Mouse (Mus musculus) thymus, adult 2 months (tissue): Measurements from ENCODE around the gene 1110008L16Rik. TPM values are rescaled to one million over a fixed set of nuclear protein-coding genes. Genes with fewer than 3 reads are reported as not detected.

Experiments
- DNase-seq: peaks from one replicate; pipeline ENCODE4 v3.0.0; 2021
- H3K27ac ChIP-seq: fragments of 200-500 bp; 2 replicates; pipeline ENCODE4 v1.5.1; 2012; ENCODE audit warnings: low read length, control low read depth; ENCODE audit not compliant: control insufficient read depth, insufficient read depth
- H3K27me3 ChIP-seq: fragments of 200-500 bp; 2 replicates; pipeline ENCODE4 v1.6.1; 2012; ENCODE audit warnings: mild to moderate bottlenecking, low read length, moderate library complexity, mixed read lengths; ENCODE audit not compliant: control insufficient read depth, insufficient read depth
- H3K36me3 ChIP-seq: fragments of 200-500 bp; 2 replicates; pipeline ENCODE4 v1.6.1; 2012; ENCODE audit warnings: mild to moderate bottlenecking, low read length, moderate library complexity; ENCODE audit not compliant: control insufficient read depth, insufficient read depth
- H3K4me1 ChIP-seq: fragments of 200-500 bp; replicated peaks from 2 replicates; pipeline ENCODE4 v1.6.1; 2012; ENCODE audit warnings: low read length; ENCODE audit not compliant: control insufficient read depth, insufficient read depth
- H3K4me3 ChIP-seq: fragments of 200-500 bp; 2 replicates; pipeline ENCODE4 v1.5.1; 2012; ENCODE audit warnings: mild to moderate bottlenecking, low read length, control low read depth, moderate library complexity; ENCODE audit not compliant: control insufficient read depth, insufficient read depth
- CTCF ChIP-seq: fragments of 200-500 bp; IDR thresholded peaks from 2 replicates; pipeline ENCODE4 v1.5.1; 2012; ENCODE audit warnings: mild to moderate bottlenecking, control low read depth, low read length, moderate library complexity, borderline replicate concordance; ENCODE audit not compliant: control insufficient read depth, poor library complexity, insufficient read depth; ENCODE audit errors: extremely low read depth
- POLR2A ChIP-seq: fragments of 200-500 bp; IDR thresholded peaks from 2 replicates; pipeline ENCODE4 v1.6.1; 2012; ENCODE audit warnings: mild to moderate bottlenecking, low read length, control low read depth, moderate library complexity; ENCODE audit not compliant: control insufficient read depth, poor library complexity, insufficient read depth; ENCODE audit errors: extremely low read depth
- WGBS: fragments of 180-500 bp; shearing (Covaris S2); methylation state at CpG from one replicate; pipeline ENCODE4 v1.1.7; 2018; 5-methylcytosine and 5-hydroxymethylcytosine counted together
- polyA plus RNA-seq: library from polyadenylated mRNA; depleted of rRNA; stranded (reverse); fragments of >200 nt; gene quantifications from 2 replicates; pipeline ENCODE4 v1.2.3, GENCODE M21; 2012

The 1110008L16Rik gene
- polyA plus RNA-seq, 1 experiment, result 6.7 TPM

- DNase-seq, result no peak
- Histone ChIP-seq H3K4me3 (no peak overlapping the region), H3K27ac (peak overlapping the region; percentile 98), H3K4me1 (peaks cover 71% of the 10 kb centered on the region), H3K36me3 (no peaks in the 10 kb centered on the region), H3K27me3 (no peaks in the 10 kb centered on the region)
- 50% methylated on average over 7 of the region's 7 CpGs for WGBS
- TF ChIP-seq CTCF, result no peak
- TF ChIP-seq POLR2A, result no peak
Observed at GRCm38 (mm10) chr12:55387083-55387787, 87.9 kb downstream of the 1110008L16Rik start.

GRCm38 (mm10) chr12:55387788-55388465 lies 88.5 kb downstream of the 1110008L16Rik start:
- TF ChIP-seq CTCF (no peak), POLR2A (no peak)
- 20% methylated on average over 11 of the region's 11 CpGs for WGBS
- no peak overlapping the region for H3K4me3 ChIP-seq
- H3K27me3 ChIP-seq, result no peaks in the 10 kb centered on the region
- peaks cover 70% of the 10 kb centered on the region for H3K4me1 ChIP-seq
- DNase-seq, result peak; percentile 75
- peak overlapping the region; percentile 98 for H3K27ac ChIP-seq
- H3K36me3 ChIP-seq, result no peaks in the 10 kb centered on the region

DNA sequence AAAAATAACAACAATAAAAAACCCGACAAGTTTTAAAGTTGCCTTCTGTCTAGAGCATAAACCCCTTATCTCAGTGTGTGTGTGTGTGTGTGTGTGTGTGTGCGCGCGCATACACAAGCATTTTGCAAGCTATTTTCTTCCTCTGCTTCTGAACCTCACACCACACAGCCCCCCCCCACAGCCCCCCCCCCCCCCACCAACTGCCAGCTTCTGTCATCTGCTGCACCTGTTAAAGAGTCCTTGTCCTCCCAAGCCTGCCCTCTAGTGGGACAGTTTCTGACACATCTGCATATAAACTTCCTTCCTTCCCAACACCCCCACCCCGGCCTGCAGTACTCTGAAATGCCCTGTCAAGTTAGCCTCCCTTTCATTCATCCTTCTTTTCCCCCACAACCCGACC lies 89.1 kb downstream of the 1110008L16Rik start:
- Histone ChIP-seq H3K27ac (peak overlapping the region; percentile 98), H3K36me3 (no peaks in the 10 kb centered on the region), H3K27me3 (no peaks in the 10 kb centered on the region), H3K4me1 (peaks cover 68% of the 10 kb centered on the region), H3K4me3 (no peak overlapping the region)
- TF ChIP-seq CTCF (no peak), POLR2A (no peak)
- 4% methylated on average over 6 of the region's 6 CpGs for WGBS
- DNase-seq, result peak; percentile 95

DNA sequence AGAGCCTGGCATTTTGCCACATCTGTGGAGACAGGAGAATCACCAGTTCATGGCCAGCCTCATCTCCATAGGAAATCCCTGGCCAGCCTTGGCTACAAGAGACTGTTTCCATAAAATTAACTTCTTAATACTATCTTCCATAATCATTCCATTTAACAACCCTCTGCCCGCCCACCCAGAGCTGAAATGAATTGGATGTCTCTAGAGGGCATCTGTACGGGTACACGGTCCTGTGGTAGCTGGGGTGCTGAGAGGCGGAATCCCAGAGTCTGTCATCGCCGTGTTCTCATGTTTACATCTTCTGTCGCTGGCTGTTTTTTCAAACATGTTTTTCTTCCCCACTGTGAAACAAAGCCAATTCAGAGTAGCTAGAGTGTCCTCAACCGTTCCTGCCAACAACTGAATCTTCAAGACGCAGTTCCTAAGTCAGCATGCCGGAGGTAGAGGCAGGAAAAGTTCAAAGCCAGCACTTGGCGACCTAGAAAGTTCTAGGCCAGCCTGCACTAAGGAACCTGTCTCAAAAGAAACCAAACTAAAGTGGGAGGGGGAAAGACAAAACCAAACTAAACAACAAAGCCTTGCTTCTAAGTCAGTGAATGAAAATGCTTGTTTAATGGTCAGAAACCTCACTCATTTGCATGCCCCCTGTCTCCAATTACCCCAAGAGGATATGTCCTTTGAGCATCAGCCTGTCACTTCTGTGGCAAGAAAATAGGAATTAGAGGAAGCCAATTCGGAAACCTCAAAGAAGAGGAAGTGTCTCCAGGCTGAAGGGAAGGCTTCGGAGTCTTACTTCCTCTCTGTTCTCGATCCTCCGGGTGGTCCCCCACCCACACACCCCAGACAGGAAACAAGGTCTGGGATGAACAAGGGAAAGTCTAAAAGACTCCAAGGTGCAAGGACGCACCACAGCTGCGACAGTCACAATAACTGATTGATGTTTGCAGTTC lies 90.0 kb downstream of the 1110008L16Rik start:
- Histone ChIP-seq H3K4me3 (no peak overlapping the region; the same call in 1 of the 2 replicates), H3K27me3 (no peaks in the 10 kb centered on the region), H3K4me1 (peaks cover 60% of the 10 kb centered on the region), H3K27ac (peak overlapping the region; percentile 98), H3K36me3 (no peaks in the 10 kb centered on the region)
- WGBS, result 11% methylated on average over 17 of the region's 17 CpGs
- DNase-seq, result peak; percentile 67
- TF ChIP-seq POLR2A (no peak), CTCF (no peak)

DNA sequence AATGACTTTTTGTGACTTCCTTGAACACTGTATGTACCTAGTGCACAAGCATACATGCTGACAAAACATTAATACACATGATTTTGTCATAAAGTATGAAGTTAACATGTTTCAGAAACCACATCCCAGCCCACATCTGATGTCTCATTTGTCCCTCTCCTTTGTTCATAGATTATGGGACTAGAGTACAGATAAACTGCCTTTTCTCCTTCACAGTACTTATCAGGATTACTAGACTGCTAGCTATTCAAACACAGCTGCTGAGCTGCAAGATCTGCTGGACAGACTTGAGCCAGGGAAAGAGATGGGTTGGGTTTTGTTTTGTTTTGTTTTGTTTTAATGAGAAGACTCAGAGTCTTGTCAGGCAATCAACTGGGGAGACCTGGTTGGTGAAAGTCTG lies 92.7 kb downstream of the 1110008L16Rik start:
- H3K27me3 ChIP-seq, result no peaks in the 10 kb centered on the region
- no peak overlapping the region for H3K4me3 ChIP-seq
- no peak for DNase-seq
- peaks cover 46% of the 10 kb centered on the region for H3K4me1 ChIP-seq
- no peaks in the 10 kb centered on the region for H3K36me3 ChIP-seq
- H3K27ac ChIP-seq, result no peak overlapping the region
- TF ChIP-seq CTCF (no peak), POLR2A (no peak)
